ENCODE assay signal across 8 mouse cellular contexts in the genomic region with DNA sequence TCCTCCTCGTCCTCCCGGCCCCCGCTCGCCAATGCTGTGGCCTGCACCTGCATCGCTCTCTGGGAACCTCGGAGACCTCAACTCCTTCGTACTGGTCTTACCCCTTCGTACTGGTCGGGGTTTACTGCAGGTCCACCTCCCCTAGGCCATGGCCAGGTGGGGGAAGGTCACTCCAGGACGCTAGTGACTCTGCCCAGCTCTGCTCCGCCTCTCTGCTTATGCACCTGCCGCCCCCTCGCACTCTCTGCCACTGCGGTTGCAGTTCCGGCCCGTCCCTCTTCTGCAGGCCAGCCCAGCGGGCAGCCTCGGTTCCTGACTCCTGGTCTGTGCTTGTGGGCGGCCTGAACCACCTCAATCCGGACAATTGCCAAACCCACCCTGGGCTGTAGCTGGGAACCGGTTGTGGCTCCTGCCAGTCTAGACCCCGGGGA. TPM values are rescaled to one million over a fixed set of nuclear protein-coding genes. Genes with fewer than 3 reads are reported as not detected.
DNase-seq lines count a peak whose midpoint lies in the region; ATAC-seq lines count a peak whose summit lies in the region.

No protein-coding gene starts in this region.

- no peaks in the 10 kb centered on the region for H3K9me3 ChIP-seq in embryonic facial prominence, embryonic 15.5 days (replicated peaks)

- no peaks in the 10 kb centered on the region for H3K36me3 ChIP-seq in embryonic facial prominence, embryonic 15.5 days

- ATAC-seq in embryonic facial prominence, embryonic 15.5 days (ENCODE audit: insufficient number of reproducible peaks, low FRiP score, low TSS enrichment, low read depth), result peak; percentile 35

- no peak overlapping the region for H3K27ac ChIP-seq in embryonic facial prominence, embryonic 15.5 days (replicated peaks)

- H3K27me3 ChIP-seq in embryonic facial prominence, embryonic 15.5 days, result peaks cover 53% of the 10 kb centered on the region

- peak; percentile 64 for DNase-seq in right cerebral cortex, adult 18-20 months
- DNase-seq in right cerebral cortex, postnatal 25 days, result no peak
- peak; percentile 72 to 74 for DNase-seq in heart, postnatal 10 days
- DNase-seq in kidney, postnatal 25 days, result peak; percentile 91 to 98
- DNase-seq in lung, postnatal 4 days, result peak; percentile 76 to 88
- peak; percentile 41 to 54 for DNase-seq in spleen, postnatal 36 days (ENCODE audit: low spot score in 2 of 2)
- no peak for DNase-seq in layer of hippocampus, postnatal 25 days (ENCODE audit: extremely low spot score in 1 of 2, low spot score in 1 of 2)

- intact Hi-C loops in heart, postnatal 10 days (cut with DNase I), result loop anchor here (5.0 kb wide), 4 partner anchors 91 to 664 kb away; no protein-coding TSS in a partner anchor

- peak overlapping the region; percentile 71 for H3K4me3 ChIP-seq in embryonic facial prominence, embryonic 15.5 days (replicated peaks)

- H3K9ac ChIP-seq in embryonic facial prominence, embryonic 15.5 days, result peak overlapping the region; percentile 26; the same call in 1 of the 2 replicates

- peaks cover 33% of the 10 kb centered on the region for H3K4me1 ChIP-seq in embryonic facial prominence, embryonic 15.5 days

- WGBS in embryonic facial prominence, embryonic 15.5 days, result 2% methylated on average over 22 of the region's 22 CpGs

- peak overlapping the region; percentile 92 for H3K4me2 ChIP-seq in embryonic facial prominence, embryonic 15.5 days (replicated peaks)

RNA-seq across cellular contexts. Expression of a gene that starts 0.5 kb away (rescaled TPM):
- polyA plus RNA-seq in embryonic facial prominence, embryonic 15.5 days (2015; fragmentation: Nextera tagmentation; extraction: Ambion mirVana), result 46.1 and 49.7 TPM in 2 replicates
- total RNA-seq in heart, postnatal 10 days (2021), result 100 to 1,000 TPM; 429 to 462 TPM
- 1,000 to 10,000 TPM; 2,052 to 2,072 TPM for total RNA-seq in layer of hippocampus, postnatal 25 days (2021)

Comparison
In these comparisons a context has a peak if more than half of its experiments do, and no peak if none do; other contexts are left out.
1. DNase-seq: peak in right cerebral cortex, adult 18-20 months (single experiment), heart, postnatal 10 days (2 of 2), kidney, postnatal 25 days (2 of 2), lung, postnatal 4 days (2 of 2) and spleen, postnatal 36 days (2 of 2); none in right cerebral cortex, postnatal 25 days (single experiment) and layer of hippocampus, postnatal 25 days (0 of 2).
2. RNA of a gene that starts 0.5 kb away (total RNA-seq): 2,052 to 2,072 TPM in layer of hippocampus, postnatal 25 days; 429 to 462 TPM in heart, postnatal 10 days; every median in the first group is over 4 times any median in the second.